Mouse (Mus musculus): ENCODE data around the gene Tmem150a. TPM values are rescaled to one million over a fixed set of nuclear protein-coding genes. Genes with fewer than 3 reads are reported as not detected.

The Tmem150a gene
- 9.3 and 12.4 TPM in 2 replicates for polyA plus RNA-seq (2014; fragmentation: Nextera tagmentation; extraction: Ambion mirVana)

DNA sequence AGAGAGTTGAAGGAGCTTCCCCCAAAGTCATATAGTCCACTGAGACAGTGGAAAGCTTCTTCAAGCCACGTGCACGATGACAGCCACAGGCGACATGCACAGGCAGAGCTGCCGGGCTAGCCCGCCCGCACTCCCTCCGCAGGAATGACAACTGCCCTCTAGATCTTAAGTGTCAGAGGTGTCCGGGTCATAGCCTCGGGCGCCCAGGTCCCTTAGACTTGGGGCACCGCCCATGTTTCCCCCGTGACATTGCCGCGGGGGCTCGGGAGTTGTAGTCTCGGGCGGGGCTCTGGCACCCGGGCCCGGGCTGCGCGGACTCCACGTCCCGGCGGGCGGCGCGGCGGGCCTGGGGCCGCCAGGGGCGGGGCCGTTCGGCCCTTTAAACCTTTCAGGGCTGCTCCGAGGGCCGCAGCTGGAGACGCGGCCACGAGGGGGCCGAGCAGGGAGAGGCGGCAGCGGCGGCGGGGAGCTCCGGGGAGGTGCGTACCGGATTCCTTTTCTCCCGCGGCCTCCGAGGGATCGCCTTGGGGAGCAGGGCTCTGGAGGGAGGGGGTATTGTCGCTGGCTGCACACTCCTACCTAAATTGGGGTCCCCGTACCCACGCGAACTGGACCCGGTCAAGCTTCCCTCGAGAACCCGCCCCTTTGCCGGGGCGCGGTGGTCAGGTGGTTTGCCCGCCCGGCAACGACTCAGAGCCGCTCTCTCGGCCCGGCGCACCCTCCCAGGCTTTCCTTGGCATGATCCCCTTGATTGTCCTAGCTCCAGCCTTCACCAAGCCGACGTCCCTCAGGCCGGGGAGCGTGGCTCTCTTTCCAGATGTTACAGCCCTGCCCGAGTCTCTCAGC is at the start of gene Tmem150a:
Gene Tmem150a (plus strand): TSS at position 382 of the 846 bp plus-strand sequence.
- H3K27ac ChIP-seq (ENCODE audit: low read depth, low read length), result no peak within 1 kb of the TSS
- peak; percentile 86 for ATAC-seq (ENCODE audit: insufficient read depth, low FRiP score, low TSS enrichment)
- DNase-seq (ENCODE audit: low spot score), result peak; percentile 88
- peaks cover 6% of the 10 kb centered on the region; the same call in 1 of the 2 replicates for H3K4me1 ChIP-seq (ENCODE audit: control insufficient read depth, insufficient read depth, low read length)
- H3K4me3 ChIP-seq (ENCODE audit: low read depth, low read length), result peak within 1 kb of the TSS; percentile 49
- no peaks in the 10 kb centered on the region for H3K9me3 ChIP-seq (ENCODE audit: control insufficient read depth, low read length)
- peak within 1 kb of the TSS; percentile 44 for H3K9ac ChIP-seq (ENCODE audit: low read length)
- H3K36me3 ChIP-seq (ENCODE audit: control insufficient read depth, insufficient read depth, low read length), result peaks cover 4% of the 10 kb centered on the region; the same call in 1 of the 2 replicates
- H3K4me2 ChIP-seq (ENCODE audit: low read depth), result peak within 1 kb of the TSS; percentile 66
- H3K27me3 ChIP-seq (ENCODE audit: control insufficient read depth, insufficient read depth, low read length), result no peaks in the 10 kb centered on the region
- 1% methylated on average over 64 of the region's 71 CpGs for WGBS

DNA sequence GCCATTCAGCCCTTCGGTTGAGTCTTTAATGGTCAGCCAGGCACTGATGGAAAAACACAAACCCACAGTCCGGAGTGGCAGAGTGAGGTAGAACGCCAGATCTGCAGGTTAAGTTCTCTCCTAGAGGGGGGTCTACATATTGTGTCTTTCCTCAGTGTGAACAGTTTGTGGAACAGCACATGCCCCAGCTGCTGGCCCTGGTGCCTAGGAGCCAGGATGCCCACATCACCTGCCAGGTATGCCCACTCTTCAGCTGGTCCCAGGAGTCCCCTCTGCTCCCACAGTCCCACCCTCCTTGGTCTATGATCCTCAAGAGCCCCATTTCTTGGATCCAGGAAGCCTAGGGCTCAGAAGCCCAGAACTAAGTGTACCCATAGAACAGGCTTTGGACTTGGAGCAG is 43.0 kb upstream of the Tmem150a start:
- H3K4me2 ChIP-seq (ENCODE audit: low read depth), result no peak overlapping the region
- no peaks in the 10 kb centered on the region for H3K9me3 ChIP-seq (ENCODE audit: control insufficient read depth, low read length)
- no peak for DNase-seq (ENCODE audit: low spot score)
- H3K36me3 ChIP-seq (ENCODE audit: control insufficient read depth, insufficient read depth, low read length), result peaks cover 2% of the 10 kb centered on the region; the same call in 1 of the 2 replicates
- 94% methylated on average over 3 of the region's 3 CpGs for WGBS
- no peak for ATAC-seq (ENCODE audit: insufficient read depth, low FRiP score, low TSS enrichment)
- H3K27me3 ChIP-seq (ENCODE audit: control insufficient read depth, insufficient read depth, low read length), result no peaks in the 10 kb centered on the region
- H3K9ac ChIP-seq (ENCODE audit: low read length), result no peak overlapping the region
- no peak overlapping the region for H3K4me3 ChIP-seq (ENCODE audit: low read depth, low read length)
- no peak overlapping the region for H3K27ac ChIP-seq (ENCODE audit: low read depth, low read length)
- H3K4me1 ChIP-seq (ENCODE audit: control insufficient read depth, insufficient read depth, low read length), result no peaks in the 10 kb centered on the region

DNA sequence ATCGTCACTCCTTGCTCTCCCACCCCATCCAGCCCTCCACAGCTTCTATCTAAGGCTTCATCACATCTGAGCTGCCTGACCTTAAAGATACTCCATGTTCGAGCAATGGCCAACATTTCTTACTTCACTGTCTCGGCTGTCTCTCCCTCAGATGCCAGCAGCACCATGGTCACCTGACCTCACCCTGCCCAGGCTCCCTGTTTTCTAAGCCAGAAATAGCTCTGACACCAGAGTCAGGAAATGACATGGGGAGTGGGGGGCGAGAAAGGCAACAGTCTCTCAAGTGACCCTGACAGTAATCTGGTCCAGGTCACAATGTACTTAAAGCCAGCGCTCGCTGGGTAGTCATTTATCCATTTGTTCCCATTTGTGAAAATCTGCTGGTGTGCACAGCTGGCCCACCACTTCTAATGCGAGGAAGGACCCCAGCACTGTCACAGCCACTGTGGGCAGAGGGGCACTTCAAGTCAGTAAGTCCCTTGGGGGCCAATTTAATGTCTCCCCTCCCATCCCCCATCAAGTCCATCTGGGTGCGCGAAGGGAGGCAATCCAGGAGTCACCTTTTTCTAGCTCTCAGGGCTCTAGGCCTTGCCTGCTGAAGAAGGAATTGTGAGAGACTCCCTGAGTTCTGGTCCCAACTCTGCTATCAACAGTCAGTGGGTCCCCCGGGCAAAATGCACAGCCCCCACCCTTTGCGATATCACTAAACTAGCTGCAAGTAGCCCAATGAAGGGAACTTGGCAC is 42.0 kb upstream of the Tmem150a start:
- Histone ChIP-seq H3K27ac (ENCODE audit: low read depth, low read length) (no peak overlapping the region), H3K36me3 (ENCODE audit: control insufficient read depth, insufficient read depth, low read length) (peaks cover 8% of the 10 kb centered on the region), H3K9ac (ENCODE audit: low read length) (no peak overlapping the region), H3K27me3 (ENCODE audit: control insufficient read depth, insufficient read depth, low read length) (no peaks in the 10 kb centered on the region), H3K4me1 (ENCODE audit: control insufficient read depth, insufficient read depth, low read length) (no peaks in the 10 kb centered on the region), H3K4me3 (ENCODE audit: low read depth, low read length) (no peak overlapping the region), H3K9me3 (ENCODE audit: control insufficient read depth, low read length) (no peaks in the 10 kb centered on the region), H3K4me2 (ENCODE audit: low read depth) (no peak overlapping the region)
- no peak for DNase-seq (ENCODE audit: low spot score)
- no peak for ATAC-seq (ENCODE audit: insufficient read depth, low FRiP score, low TSS enrichment)
- WGBS, result 87% methylated on average over 11 of the region's 11 CpGs

DNA sequence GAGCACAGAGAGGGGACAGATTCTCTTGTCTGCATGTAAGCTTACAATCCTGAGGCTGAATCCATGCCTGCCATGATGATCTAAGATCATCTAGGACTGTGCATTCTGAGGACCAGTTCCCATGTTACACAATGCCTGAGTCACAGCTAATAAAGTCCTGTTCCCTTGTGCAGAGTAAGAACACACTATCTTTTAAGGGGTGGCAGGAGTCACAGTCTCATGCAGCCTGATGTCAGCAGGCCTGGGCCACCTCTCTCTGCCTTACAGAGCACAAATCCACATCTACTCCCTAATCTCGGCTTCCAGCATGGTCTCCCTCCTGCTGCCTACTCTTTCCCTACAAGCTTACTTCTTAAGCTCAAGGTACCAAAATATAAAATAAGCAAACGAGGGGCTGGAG is 39.9 kb upstream of the Tmem150a start:
- Histone ChIP-seq H3K4me3 (ENCODE audit: low read depth, low read length) (no peak overlapping the region), H3K9me3 (ENCODE audit: control insufficient read depth, low read length) (no peaks in the 10 kb centered on the region), H3K4me1 (ENCODE audit: control insufficient read depth, insufficient read depth, low read length) (no peaks in the 10 kb centered on the region), H3K4me2 (ENCODE audit: low read depth) (no peak overlapping the region), H3K27ac (ENCODE audit: low read depth, low read length) (no peak overlapping the region), H3K9ac (ENCODE audit: low read length) (no peak overlapping the region), H3K27me3 (ENCODE audit: control insufficient read depth, insufficient read depth, low read length) (no peaks in the 10 kb centered on the region), H3K36me3 (ENCODE audit: control insufficient read depth, insufficient read depth, low read length) (peaks cover 8% of the 10 kb centered on the region)
- DNase-seq (ENCODE audit: low spot score), result no peak
- ATAC-seq (ENCODE audit: insufficient read depth, low FRiP score, low TSS enrichment), result no peak
- WGBS, result 88% methylated on average over 2 of the region's 2 CpGs

DNA sequence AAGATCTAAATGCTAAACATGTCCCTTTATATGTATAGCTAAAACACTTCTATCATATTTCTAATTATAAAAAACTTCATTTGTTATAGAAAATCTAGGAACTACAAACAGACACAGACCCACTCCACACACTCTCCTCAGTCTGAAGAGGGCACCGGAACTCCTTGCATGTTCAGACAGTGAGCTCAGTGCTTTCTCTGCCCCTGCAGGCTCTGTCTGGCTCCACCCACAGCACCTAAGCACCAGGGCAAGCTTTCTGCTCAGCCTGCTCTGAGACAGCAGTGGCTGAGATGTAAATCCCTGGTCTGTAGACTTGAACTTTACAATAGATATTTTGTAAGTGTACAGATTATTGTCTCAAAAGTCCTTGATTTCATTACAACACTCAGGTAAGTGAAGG is 39.2 kb upstream of the Tmem150a start:
- WGBS, result 88% methylated on average over 1 of the region's 1 CpGs
- Histone ChIP-seq H3K4me3 (ENCODE audit: low read depth, low read length) (no peak overlapping the region), H3K36me3 (ENCODE audit: control insufficient read depth, insufficient read depth, low read length) (peaks cover 11% of the 10 kb centered on the region), H3K9ac (ENCODE audit: low read length) (no peak overlapping the region), H3K9me3 (ENCODE audit: control insufficient read depth, low read length) (no peaks in the 10 kb centered on the region), H3K4me2 (ENCODE audit: low read depth) (no peak overlapping the region), H3K27ac (ENCODE audit: low read depth, low read length) (no peak overlapping the region), H3K4me1 (ENCODE audit: control insufficient read depth, insufficient read depth, low read length) (no peaks in the 10 kb centered on the region), H3K27me3 (ENCODE audit: control insufficient read depth, insufficient read depth, low read length) (no peaks in the 10 kb centered on the region)
- ATAC-seq (ENCODE audit: insufficient read depth, low FRiP score, low TSS enrichment) (no peak), DNase-seq (ENCODE audit: low spot score) (no peak)

DNA sequence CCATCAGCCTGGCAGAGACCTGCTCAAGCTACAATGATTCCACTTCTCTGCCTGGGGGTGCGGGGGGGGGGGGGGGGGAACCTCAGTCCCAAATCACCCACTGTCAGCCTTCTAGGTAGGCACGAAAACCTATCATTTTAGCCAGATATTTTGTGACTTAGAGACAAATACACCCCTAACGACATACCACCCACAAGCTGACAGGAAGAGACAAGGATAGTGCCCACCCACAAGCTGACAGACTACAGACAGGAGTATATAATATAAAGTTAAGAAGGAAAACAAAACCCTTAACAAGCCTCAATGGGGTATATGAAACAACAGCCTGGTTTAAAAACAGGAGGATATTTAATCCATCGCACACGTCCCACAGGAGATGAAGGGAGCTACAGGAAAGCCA is 36.8 kb upstream of the Tmem150a start:
- Histone ChIP-seq H3K27ac (ENCODE audit: low read depth, low read length) (no peak overlapping the region), H3K9ac (ENCODE audit: low read length) (no peak overlapping the region), H3K4me3 (ENCODE audit: low read depth, low read length) (no peak overlapping the region), H3K9me3 (ENCODE audit: control insufficient read depth, low read length) (no peaks in the 10 kb centered on the region), H3K36me3 (ENCODE audit: control insufficient read depth, insufficient read depth, low read length) (peaks cover 20% of the 10 kb centered on the region), H3K27me3 (ENCODE audit: control insufficient read depth, insufficient read depth, low read length) (no peaks in the 10 kb centered on the region), H3K4me1 (ENCODE audit: control insufficient read depth, insufficient read depth, low read length) (no peaks in the 10 kb centered on the region), H3K4me2 (ENCODE audit: low read depth) (no peak overlapping the region)
- 88% methylated on average over 5 of the region's 5 CpGs for WGBS
- DNase-seq (ENCODE audit: low spot score) (no peak), ATAC-seq (ENCODE audit: insufficient read depth, low FRiP score, low TSS enrichment) (no peak)

DNA sequence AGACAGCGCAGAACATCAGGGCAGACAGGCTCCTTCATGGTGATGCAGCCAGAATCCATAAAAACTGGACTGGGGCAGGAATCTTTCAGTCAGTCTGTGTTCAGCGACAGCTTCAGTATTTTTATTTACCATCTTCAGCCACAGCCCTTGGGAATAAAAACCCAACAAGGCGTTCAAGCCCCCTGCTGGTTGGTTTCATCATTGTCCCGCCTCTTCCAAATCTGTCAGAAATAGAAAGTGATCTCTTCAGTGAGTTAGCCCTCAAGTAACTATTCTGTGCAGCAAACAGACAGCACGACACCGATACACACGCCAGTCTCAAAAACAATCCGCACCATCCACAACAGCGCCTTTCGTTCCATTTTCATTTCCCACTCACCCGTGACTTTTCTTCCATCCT is 36.2 kb upstream of the Tmem150a start:
- no peaks in the 10 kb centered on the region for H3K27me3 ChIP-seq (ENCODE audit: control insufficient read depth, insufficient read depth, low read length)
- no peak for ATAC-seq (ENCODE audit: insufficient read depth, low FRiP score, low TSS enrichment)
- H3K27ac ChIP-seq (ENCODE audit: low read depth, low read length), result no peak overlapping the region
- no peak overlapping the region for H3K9ac ChIP-seq (ENCODE audit: low read length)
- peak; percentile 40 for DNase-seq (ENCODE audit: low spot score)
- no peaks in the 10 kb centered on the region for H3K4me1 ChIP-seq (ENCODE audit: control insufficient read depth, insufficient read depth, low read length)
- WGBS, result 89% methylated on average over 11 of the region's 11 CpGs
- no peak overlapping the region for H3K4me2 ChIP-seq (ENCODE audit: low read depth)
- no peak overlapping the region for H3K4me3 ChIP-seq (ENCODE audit: low read depth, low read length)
- H3K36me3 ChIP-seq (ENCODE audit: control insufficient read depth, insufficient read depth, low read length), result peaks cover 20% of the 10 kb centered on the region
- H3K9me3 ChIP-seq (ENCODE audit: control insufficient read depth, low read length), result no peaks in the 10 kb centered on the region

DNA sequence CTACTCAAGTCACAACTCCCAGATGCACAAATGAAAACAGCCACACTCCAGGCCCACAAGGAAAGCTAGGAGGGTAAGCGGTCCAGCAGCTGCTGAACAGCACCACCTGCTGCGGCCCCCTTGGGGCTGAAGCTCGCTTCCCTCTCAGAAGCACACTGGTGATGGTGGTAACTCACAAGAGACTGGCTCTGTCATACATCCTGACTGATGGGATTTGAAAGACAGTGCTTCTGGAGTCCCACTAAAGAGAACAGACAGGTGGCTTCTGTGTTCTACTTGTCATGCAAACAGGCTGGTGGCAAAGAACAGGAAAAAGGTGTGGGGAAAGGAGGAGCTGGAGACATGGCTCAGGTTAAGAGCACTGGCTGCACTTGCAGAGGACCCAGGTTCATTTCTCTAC is 32.3 kb upstream of the Tmem150a start:
- H3K4me3 ChIP-seq (ENCODE audit: low read depth, low read length), result no peak overlapping the region
- 90% methylated on average over 3 of the region's 3 CpGs for WGBS
- H3K4me2 ChIP-seq (ENCODE audit: low read depth), result no peak overlapping the region
- no peak for ATAC-seq (ENCODE audit: insufficient read depth, low FRiP score, low TSS enrichment)
- no peaks in the 10 kb centered on the region for H3K27me3 ChIP-seq (ENCODE audit: control insufficient read depth, insufficient read depth, low read length)
- peaks cover 24% of the 10 kb centered on the region for H3K36me3 ChIP-seq (ENCODE audit: control insufficient read depth, insufficient read depth, low read length)
- H3K9ac ChIP-seq (ENCODE audit: low read length), result no peak overlapping the region
- H3K4me1 ChIP-seq (ENCODE audit: control insufficient read depth, insufficient read depth, low read length), result no peaks in the 10 kb centered on the region
- DNase-seq (ENCODE audit: low spot score), result no peak
- no peaks in the 10 kb centered on the region for H3K9me3 ChIP-seq (ENCODE audit: control insufficient read depth, low read length)
- no peak overlapping the region for H3K27ac ChIP-seq (ENCODE audit: low read depth, low read length)
